Mouse (Mus musculus): Measurements from ENCODE around the gene Ocrl. TPM values are rescaled to one million over a fixed set of nuclear protein-coding genes. Genes with fewer than 3 reads are reported as not detected.

The Ocrl gene
- polyA plus RNA-seq, 1 experiment: 0.02 TPM

DNA sequence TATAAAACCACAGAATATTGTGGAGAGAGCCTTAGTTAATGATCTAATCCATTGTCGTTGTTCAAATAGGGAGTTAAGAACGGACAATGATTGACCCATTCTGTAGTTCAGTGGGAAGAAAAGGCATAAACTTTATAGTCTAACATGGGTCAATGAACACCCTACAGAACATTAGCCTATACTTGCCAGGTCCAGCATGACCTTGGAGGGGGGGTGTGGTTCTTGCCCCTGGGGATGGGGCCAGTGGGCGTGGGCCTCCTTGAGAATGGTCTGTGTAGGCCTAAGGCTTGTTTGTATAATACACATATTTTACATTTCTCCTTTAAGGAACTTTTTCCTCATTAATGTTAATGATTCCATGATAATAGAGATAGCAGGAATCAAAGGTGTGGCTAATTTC, 58.7 kb downstream of the Ocrl start:
- H3K36me3 ChIP-seq (ENCODE audit: control insufficient read depth): no peaks in the 10 kb centered on the region

DNA sequence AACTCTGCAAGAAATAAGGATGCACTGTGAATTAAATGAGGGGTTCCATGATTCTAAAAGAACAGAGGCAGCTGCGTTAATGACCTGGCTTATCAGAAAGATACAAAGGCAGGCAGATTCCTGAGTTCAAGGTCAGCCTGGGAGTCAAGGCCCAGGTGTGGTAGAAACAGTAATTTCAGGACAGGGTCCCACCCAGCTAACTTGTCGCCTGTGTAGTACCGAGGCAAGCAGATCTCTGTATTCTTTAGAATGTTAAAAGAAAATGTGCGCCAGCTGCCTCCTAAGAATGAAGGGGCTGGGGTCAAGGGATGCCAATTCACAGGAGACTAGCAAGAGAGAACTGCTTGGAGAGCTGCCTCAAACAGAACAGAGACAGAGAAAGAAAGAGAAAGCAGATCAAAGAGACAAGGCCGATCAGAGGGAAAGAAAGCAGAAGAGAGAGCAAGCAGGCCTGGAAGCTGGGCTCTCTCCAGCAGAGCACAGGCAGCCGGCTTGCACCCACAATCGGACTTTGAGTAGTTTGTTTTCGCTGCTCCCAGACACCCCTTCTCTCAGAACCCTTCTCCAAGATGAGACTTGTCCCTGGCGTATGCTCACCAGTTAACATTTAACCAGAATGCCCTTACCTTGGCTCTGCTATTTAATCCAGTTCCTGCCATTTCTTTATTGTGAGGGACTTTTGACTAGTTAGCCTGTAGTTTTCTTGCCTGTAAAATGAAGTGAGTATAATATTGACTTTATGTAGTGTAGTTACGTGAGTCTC, 59.4 kb downstream of the Ocrl start:
- Histone ChIP-seq H3K27me3 (ENCODE audit: control insufficient read depth) (no peaks in the 10 kb centered on the region), H3K4me3 (replicated peaks) (no peak overlapping the region), H3K9me3 (ENCODE audit: control insufficient read depth, low read length) (no peaks in the 10 kb centered on the region), H3K36me3 (ENCODE audit: control insufficient read depth) (no peaks in the 10 kb centered on the region), H3K4me1 (ENCODE audit: control insufficient read depth) (no peaks in the 10 kb centered on the region)
- TF ChIP-seq TAL1 (IDR thresholded peaks at IDR 0.05; ENCODE audit: low read length) (no peak), GATA1 (IDR thresholded peaks at IDR 0.05; ENCODE audit: low read length) (no peak)

More for the DNA sequence above, 58.7 kb downstream of the Ocrl start:
- TF ChIP-seq GATA1 (IDR thresholded peaks at IDR 0.05; ENCODE audit: low read length) (no peak), TAL1 (IDR thresholded peaks at IDR 0.05; ENCODE audit: low read length) (no peak)
- Histone ChIP-seq H3K9me3 (ENCODE audit: control insufficient read depth, low read length) (no peaks in the 10 kb centered on the region), H3K27me3 (ENCODE audit: control insufficient read depth) (no peaks in the 10 kb centered on the region), H3K4me3 (replicated peaks) (no peak overlapping the region), H3K4me1 (ENCODE audit: control insufficient read depth) (no peaks in the 10 kb centered on the region)

DNA sequence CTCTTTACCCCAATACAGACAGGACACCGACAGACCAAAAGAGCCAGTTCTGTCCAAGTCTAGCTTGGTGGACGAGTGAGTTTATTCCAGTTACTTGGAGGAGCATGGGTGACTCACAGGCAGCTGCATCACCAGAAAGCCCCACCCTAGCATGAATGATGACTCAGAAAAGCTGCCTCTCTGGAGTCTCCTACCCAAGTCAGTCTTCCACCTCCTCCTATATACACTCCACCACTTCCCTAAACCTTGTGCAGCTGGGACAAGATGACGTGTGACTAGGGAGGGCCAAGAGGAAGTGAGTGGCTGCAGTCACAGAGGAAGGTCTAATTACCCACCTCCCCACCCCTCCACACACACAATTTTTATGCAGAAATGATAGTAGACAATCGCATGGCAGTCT, 64.4 kb downstream of the Ocrl start:
- no peak overlapping the region for H3K4me3 ChIP-seq (replicated peaks)
- no peaks in the 10 kb centered on the region for H3K9me3 ChIP-seq (ENCODE audit: control insufficient read depth, low read length)
- H3K36me3 ChIP-seq (ENCODE audit: control insufficient read depth): no peaks in the 10 kb centered on the region
- no peaks in the 10 kb centered on the region for H3K27me3 ChIP-seq (ENCODE audit: control insufficient read depth)
- H3K4me1 ChIP-seq (ENCODE audit: control insufficient read depth): no peaks in the 10 kb centered on the region
- no peak for TF ChIP-seq GATA1 (IDR thresholded peaks at IDR 0.05; ENCODE audit: low read length)
- no peak for TF ChIP-seq TAL1 (IDR thresholded peaks at IDR 0.05; ENCODE audit: low read length)

DNA sequence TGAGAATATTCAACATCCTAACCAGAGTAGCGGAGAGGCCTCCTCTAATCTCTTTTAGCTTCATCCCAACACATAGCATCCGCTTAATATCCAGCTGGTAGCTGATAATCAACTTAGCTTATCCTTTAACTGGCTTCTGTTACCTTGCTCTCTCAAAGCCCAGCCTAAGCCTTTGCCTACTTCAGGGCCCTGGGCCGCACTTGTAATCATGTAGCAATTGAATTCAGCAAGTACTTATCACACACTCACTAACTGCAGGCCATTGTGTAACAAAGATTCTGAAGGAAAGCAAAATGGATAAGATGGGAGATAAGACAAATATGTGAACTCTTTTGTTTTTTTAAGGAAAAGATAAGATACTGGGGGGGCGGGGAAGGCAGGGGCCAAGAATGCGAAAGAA, 64.9 kb downstream of the Ocrl start:
- TF ChIP-seq GATA1 (IDR thresholded peaks at IDR 0.05; ENCODE audit: low read length): no peak
- no peak for TF ChIP-seq TAL1 (IDR thresholded peaks at IDR 0.05; ENCODE audit: low read length)
- Histone ChIP-seq H3K9me3 (ENCODE audit: control insufficient read depth, low read length) (no peaks in the 10 kb centered on the region), H3K4me1 (ENCODE audit: control insufficient read depth) (no peaks in the 10 kb centered on the region), H3K4me3 (replicated peaks) (no peak overlapping the region), H3K27me3 (ENCODE audit: control insufficient read depth) (no peaks in the 10 kb centered on the region), H3K36me3 (ENCODE audit: control insufficient read depth) (no peaks in the 10 kb centered on the region)

DNA sequence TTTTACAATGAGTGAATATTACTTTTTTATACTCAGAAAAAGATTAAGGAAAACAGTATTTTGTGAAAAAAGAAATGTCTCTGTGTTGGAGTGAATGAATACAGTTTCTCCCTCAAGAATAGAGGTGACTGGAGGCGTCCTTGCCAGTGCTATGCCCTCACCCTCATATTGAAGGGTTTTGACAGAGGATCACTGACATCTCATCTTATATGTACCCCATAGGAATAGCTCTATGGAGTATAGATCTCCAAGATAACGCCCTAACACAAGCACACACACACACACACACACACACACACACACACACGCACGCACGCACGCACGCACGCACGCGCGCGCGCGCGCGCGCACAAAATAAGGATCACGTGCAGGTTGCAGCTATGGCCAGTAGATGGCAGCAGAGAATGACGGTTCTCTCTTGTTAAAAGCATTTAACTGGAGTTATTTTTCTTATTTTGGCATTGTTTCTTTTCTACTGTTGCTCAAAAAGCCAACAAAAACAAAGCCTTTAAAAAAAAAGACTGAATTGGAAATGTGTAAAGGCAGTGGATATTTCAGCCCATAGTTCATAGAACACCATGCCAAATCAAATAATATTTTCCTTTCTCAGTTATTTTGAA, 72.9 kb downstream of the Ocrl start:
- Histone ChIP-seq H3K27me3 (ENCODE audit: control insufficient read depth) (no peaks in the 10 kb centered on the region), H3K36me3 (ENCODE audit: control insufficient read depth) (no peaks in the 10 kb centered on the region), H3K4me1 (ENCODE audit: control insufficient read depth) (no peaks in the 10 kb centered on the region), H3K4me3 (replicated peaks) (no peak overlapping the region), H3K9me3 (ENCODE audit: control insufficient read depth, low read length) (no peaks in the 10 kb centered on the region)
- TF ChIP-seq GATA1 (IDR thresholded peaks at IDR 0.05; ENCODE audit: low read length) (no peak), TAL1 (IDR thresholded peaks at IDR 0.05; ENCODE audit: low read length) (no peak)

DNA sequence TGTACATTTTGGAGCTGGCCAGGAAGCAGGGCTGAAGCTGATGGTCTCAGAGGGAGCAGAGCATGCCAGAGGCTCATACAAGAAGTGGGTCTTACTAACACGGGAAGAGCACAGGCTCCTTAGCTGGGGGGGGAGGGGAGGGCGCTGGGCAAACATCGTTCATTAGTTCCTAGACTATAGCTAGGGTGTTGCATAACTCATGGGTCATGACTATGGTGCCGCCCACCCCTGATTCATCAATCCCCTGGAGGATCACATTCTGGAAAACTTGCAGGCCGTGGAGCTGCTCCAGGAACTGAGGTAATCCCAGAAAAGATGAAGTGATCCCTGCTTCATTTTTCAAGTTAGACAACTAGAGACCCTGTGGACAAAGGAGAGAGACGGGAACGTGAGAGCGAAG, 75.8 kb downstream of the Ocrl start:
- no peaks in the 10 kb centered on the region for H3K9me3 ChIP-seq (ENCODE audit: control insufficient read depth, low read length)
- no peak overlapping the region for H3K4me3 ChIP-seq (replicated peaks)
- no peaks in the 10 kb centered on the region for H3K27me3 ChIP-seq (ENCODE audit: control insufficient read depth)
- no peaks in the 10 kb centered on the region for H3K36me3 ChIP-seq (ENCODE audit: control insufficient read depth)
- TF ChIP-seq TAL1 (IDR thresholded peaks at IDR 0.05; ENCODE audit: low read length): no peak
- no peaks in the 10 kb centered on the region for H3K4me1 ChIP-seq (ENCODE audit: control insufficient read depth)

DNA sequence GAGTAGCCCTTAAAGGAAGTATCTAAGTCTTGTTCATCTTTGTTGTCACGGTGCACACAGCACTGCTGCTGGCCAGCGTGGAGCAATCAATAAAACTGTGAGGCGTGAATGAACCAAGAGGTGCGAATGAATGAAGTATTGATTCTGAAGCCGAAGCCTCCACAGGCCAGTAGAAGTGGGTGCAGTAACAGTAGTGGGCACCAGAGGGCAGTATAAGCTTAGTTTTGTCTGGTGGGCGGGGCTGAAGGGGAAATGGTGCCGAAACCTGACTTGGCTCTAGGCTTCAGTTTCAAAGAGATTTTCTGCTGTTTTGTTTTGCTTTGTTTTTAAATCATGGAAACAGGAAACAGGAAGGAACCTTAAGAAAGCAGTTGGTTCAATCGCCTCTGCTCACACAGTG, 80.4 kb downstream of the Ocrl start:
- H3K4me1 ChIP-seq (ENCODE audit: control insufficient read depth): no peaks in the 10 kb centered on the region
- H3K4me3 ChIP-seq (replicated peaks): no peak overlapping the region
- H3K9me3 ChIP-seq (ENCODE audit: control insufficient read depth, low read length): no peaks in the 10 kb centered on the region
- TF ChIP-seq TAL1 (IDR thresholded peaks at IDR 0.05; ENCODE audit: low read length) (no peak), GATA1 (IDR thresholded peaks at IDR 0.05; ENCODE audit: low read length) (no peak)
- no peaks in the 10 kb centered on the region for H3K36me3 ChIP-seq (ENCODE audit: control insufficient read depth)
- no peaks in the 10 kb centered on the region for H3K27me3 ChIP-seq (ENCODE audit: control insufficient read depth)

DNA sequence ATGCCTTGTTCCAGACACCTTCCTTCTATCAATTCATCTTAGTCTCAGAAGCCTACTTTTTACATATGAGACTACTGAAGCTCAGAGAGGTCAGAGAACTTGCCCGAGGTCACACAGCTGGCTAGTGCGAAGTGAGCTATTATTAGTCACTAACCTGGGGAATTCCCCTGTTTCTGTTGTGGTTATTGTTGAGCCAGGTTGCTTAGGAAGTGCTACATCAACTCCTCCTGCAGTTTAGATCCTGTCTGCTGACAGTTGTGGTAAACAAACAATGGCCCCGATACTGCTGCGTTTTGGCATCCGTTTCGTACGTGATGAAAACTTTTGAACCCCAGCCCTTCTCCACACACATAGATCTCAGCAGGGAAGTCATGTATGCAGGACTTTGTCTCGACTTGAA, 86.2 kb downstream of the Ocrl start:
- Histone ChIP-seq H3K4me1 (ENCODE audit: control insufficient read depth) (no peaks in the 10 kb centered on the region), H3K4me3 (replicated peaks) (no peak overlapping the region), H3K36me3 (ENCODE audit: control insufficient read depth) (no peaks in the 10 kb centered on the region), H3K9me3 (ENCODE audit: control insufficient read depth, low read length) (0 out of 2 replicates have a peak, but pooled peaks cover 2% of the 10 kb centered on the region), H3K27me3 (ENCODE audit: control insufficient read depth) (no peaks in the 10 kb centered on the region)
- TF ChIP-seq TAL1 (IDR thresholded peaks at IDR 0.05; ENCODE audit: low read length): no peak
- no peak for TF ChIP-seq GATA1 (IDR thresholded peaks at IDR 0.05; ENCODE audit: low read length)

DNA sequence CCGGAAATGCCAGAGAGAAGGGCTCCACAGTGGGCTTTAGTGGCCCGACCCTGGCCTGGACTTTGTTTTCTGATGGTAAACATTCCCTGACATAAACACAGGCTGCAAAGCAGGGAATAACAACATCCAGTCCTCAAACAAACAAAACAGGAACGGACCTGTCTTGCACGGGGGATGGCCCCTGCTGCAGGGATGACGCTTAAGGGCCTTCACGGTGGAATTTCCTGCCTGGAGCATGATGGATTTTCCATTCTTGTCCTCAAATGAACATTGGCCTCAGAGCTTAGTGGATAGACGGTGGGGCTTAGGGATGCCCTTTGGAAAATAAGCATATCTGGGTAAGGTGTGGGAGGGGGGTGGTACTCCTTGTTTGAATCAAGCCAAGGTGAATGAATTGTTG, 89.0 kb downstream of the Ocrl start:
- Histone ChIP-seq H3K36me3 (ENCODE audit: control insufficient read depth) (no peaks in the 10 kb centered on the region), H3K27me3 (ENCODE audit: control insufficient read depth) (no peaks in the 10 kb centered on the region), H3K4me1 (ENCODE audit: control insufficient read depth) (no peaks in the 10 kb centered on the region), H3K9me3 (ENCODE audit: control insufficient read depth, low read length) (0 out of 2 replicates have a peak, but pooled peaks cover 2% of the 10 kb centered on the region), H3K4me3 (replicated peaks) (no peak overlapping the region)
- TF ChIP-seq TAL1 (IDR thresholded peaks at IDR 0.05; ENCODE audit: low read length) (no peak), GATA1 (IDR thresholded peaks at IDR 0.05; ENCODE audit: low read length) (no peak)

All from erythroblast, embryonic 14.5 days (primary cell).